Mouse (Mus musculus): ENCODE data around the gene St3gal4.

DNA sequence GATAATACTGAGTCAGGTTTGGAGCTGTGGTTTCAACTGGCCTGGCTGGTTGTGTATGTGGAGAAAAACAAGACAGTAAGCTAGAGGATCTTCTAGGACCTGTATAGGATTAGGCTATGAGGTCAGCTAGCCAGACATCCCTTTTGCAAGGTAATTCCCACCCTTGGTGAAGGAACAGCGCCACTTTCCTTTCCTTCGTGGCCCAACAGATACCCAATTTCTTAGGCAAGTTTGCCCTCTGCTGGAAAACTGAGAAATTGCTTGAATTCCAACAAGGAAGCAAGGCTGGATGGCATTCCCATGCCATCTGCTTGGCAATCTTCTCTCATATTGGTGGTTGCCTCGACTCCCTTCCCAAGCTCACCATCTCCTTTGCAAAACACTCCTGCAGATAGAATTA is 99.7 kb downstream of the St3gal4 start:
- no peak for TF ChIP-seq CTCF (IDR thresholded peaks at IDR 0.05; ENCODE audit: control insufficient read depth, insufficient read depth, insufficient replicate concordance, low read depth, low read length)
- TF ChIP-seq POLR2A (IDR thresholded peaks at IDR 0.05; ENCODE audit: control insufficient read depth, low read depth, low read length) = no peak

All from testis, adult 2 months (tissue).